Mouse (Mus musculus) liver, postnatal 0 days (tissue): ENCODE measurements around the gene Sh3tc1.

Source experiments
- CTCF ChIP-seq: sonication (generic); IDR thresholded peaks from 2 replicates; pipeline ENCODE4 v1.5.1; 2016; ENCODE audit warnings: antibody characterized with exemption, low read depth
- EP300 ChIP-seq: IDR thresholded peaks from 2 replicates; pipeline ENCODE4 v1.6.1; 2016; ENCODE audit warnings: antibody characterized with exemption, low read depth, mild to moderate bottlenecking

DNA sequence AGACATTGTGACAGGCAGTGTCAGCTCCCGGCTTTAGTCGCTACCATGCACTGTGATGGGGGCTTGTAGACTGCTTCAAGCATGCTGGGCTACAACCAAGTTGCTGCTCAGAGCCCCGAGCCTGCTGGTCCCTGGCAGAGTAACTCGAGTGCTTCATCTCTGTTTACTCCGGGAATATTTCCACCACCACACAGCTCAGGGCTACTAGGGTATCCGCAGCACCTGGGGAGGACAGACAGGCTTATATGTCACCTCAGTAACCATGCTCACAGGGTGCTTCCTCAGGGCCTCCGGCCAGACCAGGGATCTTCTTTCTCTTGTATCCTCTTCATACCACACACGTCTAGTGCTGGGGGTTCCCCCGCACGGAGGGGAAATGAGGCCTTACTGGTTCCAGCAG, 23.1 kb upstream of the Sh3tc1 start:
- TF ChIP-seq CTCF (no peak), EP300 (no peak)
